Mouse (Mus musculus) gastrocnemius, postnatal 36 days (tissue): ENCODE results near the gene Gm3072. TPM values are rescaled to one million over a fixed set of nuclear protein-coding genes. Genes with fewer than 3 reads are reported as not detected.
"Not testable (repeated sequence)": the region's sequence is repeated elsewhere in the genome, so short reads cannot be mapped to it uniquely, and the experiment has no call there.

ENCODE experiments used
- DNase-seq, 2 experiments: peaks; one replicate each; pipeline ENCODE4 v3.0.0; 2022
- intact Hi-C: fragments of 180-260 bp; cut with DNase I; formaldehyde crosslinking; loops from one replicate; pipeline ENCODE4 v1.15.1; 2025
- long read RNA-seq, 2 experiments: library from polyadenylated mRNA; stranded (forward); transcript quantifications; one replicate each; pipeline ENCODE4 v2.0.0; 2021
- total RNA-seq, 2 experiments: library from RNA; stranded (reverse); gene quantifications; 2 replicates each; pipeline ENCODE4 v1.2.3; 2021

Gene Gm3072
- total RNA-seq, result not detected
- long read RNA-seq, experiment 1, result 0 reads
- long read RNA-seq, experiment 2, result 0 reads

DNA sequence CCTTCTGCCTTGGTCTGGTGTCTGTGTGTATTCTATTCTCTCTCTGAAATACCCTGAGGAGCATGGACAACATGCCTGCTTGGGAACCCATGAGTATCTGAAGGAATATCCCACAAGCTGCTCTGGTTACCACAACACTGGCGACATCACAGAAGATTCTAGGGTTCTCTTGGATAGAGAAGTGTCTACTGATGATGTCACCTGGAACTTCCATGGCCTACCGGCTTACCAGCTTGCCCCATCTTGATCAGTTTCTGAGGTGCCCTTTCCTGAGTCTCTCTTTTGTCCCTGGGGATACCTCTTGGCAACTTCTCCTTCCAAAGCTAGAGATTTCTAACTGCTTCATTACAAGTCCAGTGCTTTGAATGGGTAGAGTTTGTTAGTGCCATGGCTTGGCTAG, at the start of gene Gm3072:
Gene Gm3072 (minus strand): TSS at position 101 of the 400 bp plus-strand sequence.
- DNase-seq, result not testable (repeated sequence)

DNA sequence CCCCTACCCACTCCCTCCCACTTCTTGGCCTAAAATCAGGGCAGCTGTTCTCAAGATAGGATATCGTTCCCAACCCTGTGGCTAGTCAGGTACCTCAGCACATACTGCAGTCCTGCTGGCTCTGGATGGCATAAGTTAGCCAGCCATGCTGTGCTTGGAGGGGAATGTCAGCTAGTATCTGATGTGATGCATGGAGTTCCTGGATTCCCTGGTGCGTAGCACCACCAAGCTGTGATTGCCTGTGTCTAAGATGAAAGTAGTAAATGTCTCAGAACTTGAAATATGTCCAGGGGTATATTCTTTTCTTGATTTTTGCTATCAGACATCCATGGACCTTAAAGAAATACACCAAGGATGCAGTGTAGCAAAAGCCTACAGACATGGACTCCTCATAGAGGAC, 23.8 kb upstream of the Gm3072 start:
- intact Hi-C loops, DNase-seq: not testable (repeated sequence)

More for the DNA sequence above, at the start of gene Gm3072:
- intact Hi-C loops, result not testable (repeated sequence)

DNA sequence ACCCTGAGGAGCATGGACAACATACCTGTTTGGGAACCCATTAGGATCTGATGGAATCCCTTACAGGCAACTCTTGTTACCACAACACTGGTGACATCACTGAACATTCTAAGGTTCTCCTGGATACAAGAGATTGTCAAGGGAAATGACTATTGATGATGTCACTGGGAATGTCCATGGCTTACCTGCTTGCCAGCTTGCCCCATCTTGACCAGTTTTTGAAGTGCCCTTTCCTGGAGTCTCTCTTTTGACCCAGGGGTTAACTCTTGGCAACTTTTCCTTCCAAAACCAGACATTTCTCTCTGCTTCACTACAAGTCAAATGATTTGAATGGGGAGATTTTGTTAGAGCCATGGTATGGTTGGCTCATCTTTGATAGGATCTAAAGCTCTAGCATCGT, 22.0 kb upstream of the Gm3072 start, which contains the start of gene Gm3676:
Gene Gm3676 (minus strand): TSS at position 101 of the 400 bp plus-strand sequence.
- intact Hi-C loops, DNase-seq: not testable (repeated sequence)

DNA sequence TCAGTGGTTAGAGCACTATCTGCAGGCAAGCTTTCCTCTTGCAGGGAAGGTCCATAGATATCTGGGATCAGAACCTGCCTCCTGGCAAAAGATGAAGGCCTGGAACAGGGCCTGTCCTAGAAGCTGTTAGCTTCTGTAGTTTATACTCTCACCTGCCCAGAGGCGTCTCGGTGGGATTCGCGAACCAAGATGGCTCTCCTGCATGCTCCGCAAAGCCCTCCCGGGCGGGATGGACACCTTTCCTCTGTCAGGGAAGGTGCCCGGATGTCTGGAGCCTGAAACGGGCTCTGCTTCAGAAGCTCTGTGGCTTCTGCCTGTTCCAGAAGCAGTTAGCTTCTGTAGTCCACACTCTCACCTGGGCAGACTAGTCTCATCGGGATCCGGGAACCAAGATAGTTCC, 5.7 kb upstream of the Gm3072 start:
- intact Hi-C loops, DNase-seq: not testable (repeated sequence)

DNA sequence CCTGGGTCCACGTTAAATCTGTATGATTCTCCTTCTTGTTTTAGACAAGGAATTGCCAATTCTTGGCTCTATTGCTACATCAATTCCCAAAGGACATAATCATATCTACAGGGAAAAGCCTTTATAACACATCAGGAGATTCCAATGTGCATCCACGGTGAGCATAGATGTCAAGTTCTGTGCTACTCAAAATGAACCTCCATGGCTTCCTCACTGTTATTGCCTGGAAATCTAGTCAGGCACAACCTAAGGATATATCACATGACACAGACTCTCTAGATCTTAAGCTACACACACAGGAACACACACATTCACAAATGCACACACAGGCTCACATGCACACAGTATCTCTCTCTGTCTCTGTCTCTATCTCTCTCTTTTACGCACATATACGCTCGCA, 1.9 kb downstream of the Gm3072 start:
- DNase-seq, intact Hi-C loops: not testable (repeated sequence)

DNA sequence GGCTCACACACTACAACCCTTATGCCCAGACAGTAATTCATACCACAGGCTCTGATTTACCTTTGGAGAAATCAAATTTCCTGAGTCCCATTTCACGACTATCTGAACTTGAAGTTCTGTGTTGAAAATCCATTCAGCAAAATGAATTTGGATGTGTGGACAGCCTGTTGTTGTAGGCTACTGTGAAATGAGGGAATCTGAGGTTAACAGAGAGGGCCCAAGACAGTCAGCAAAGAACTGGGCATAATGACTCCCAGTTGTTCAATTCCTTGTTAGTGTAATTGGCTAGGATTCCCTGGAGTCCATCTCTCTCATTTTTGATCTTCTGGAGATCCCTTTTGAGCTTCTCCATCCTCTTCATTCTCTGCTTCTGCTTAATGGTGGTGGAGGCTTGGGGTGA, 13.7 kb downstream of the Gm3072 start:
- intact Hi-C loops, DNase-seq: not testable (repeated sequence)

DNA sequence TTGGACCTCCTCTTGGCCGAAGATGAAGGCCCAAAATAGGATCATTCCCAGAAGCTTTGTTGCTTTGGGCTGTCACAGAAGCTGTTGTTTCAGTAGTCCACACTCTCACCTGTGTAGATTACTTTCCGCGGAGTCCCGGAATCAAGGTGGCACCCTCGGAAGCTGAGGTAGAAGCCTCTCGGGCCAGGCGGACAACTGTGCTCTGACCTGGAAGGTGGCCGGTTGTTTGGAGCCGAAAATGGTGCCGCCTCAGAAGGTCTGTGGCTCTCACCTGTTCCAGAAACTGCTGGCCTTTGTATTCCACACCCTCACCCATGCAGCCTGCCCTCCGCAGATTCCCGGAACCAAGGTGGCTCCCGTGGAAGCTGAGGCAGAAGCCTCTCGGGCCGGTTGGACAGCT, 23.5 kb downstream of the Gm3072 start:
- DNase-seq, intact Hi-C loops: not testable (repeated sequence)

DNA sequence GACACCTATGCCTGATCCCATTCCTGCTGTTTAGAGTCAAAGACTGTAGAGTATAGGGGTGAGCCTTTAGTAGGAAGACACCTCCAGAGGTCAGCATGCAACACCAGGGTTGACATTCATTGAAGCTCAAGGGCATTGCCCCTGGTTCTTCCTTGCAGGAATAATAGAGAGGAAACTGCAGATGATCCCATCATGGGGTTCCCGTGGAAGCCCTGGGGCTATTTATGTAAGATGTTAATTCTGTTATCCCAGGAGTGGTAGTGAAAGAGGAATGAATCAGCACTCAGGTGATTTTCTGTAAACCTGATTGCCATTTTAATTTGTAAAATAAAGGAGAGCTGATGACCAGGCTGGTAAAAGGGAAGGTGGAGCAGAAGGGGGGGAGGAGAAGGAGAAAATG, 38.1 kb downstream of the Gm3072 start:
- DNase-seq, intact Hi-C loops: not testable (repeated sequence)

DNA sequence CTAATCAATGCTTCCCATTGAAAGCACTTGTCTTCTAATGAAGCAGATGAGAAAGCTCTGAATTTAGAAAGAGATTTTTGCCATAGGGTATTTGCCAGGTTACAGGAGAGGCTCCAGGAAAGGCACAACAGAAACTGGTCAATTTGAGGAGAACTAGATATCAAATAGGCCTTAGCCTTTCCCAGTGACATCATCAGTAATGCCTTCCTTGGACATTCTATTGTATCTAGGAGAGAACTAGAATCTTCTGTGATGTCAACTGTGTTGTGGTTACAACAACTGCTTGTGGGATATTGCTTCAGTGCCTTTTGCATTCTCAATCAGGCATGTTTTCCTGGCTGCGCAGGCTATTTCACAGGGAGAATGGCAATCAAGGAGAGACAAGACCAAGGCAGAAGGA, 51.5 kb downstream of the Gm3072 start, which contains the start of gene 1700049E17Rik2:
Gene 1700049E17Rik2 (plus strand): TSS at position 301 of the 400 bp plus-strand sequence.
- DNase-seq, intact Hi-C loops: not testable (repeated sequence)

Other genes starting within 250 kb of the Gm3072 start
- gene Gm7945, start 238.2 kb downstream of the Gm3072 start, total RNA-seq, result not detected
- gene Gm6482, start 216.3 kb downstream of the Gm3072 start, total RNA-seq, result not detected
- gene Gm7954, start 171.1 kb downstream of the Gm3072 start, total RNA-seq, result not detected
- not detected for gene Gm3486, start 135.1 kb downstream of the Gm3072 start, total RNA-seq
- not detected for gene Gm7970, start 69.0 kb downstream of the Gm3072 start, total RNA-seq
- not detected for gene 1700049E17Rik2, start 51.4 kb downstream of the Gm3072 start, total RNA-seq
- not detected for gene Gm3676, start 21.9 kb upstream of the Gm3072 start, total RNA-seq
- not detected for gene Gm8068, start 77.3 kb upstream of the Gm3072 start, total RNA-seq
- not detected for gene Gm7929, start 126.0 kb upstream of the Gm3072 start, total RNA-seq
- not detected for gene Gm47189, start 147.8 kb upstream of the Gm3072 start, total RNA-seq